Mouse (Mus musculus): ENCODE measurements around the gene Klhl29. TPM values are rescaled to one million over a fixed set of nuclear protein-coding genes. Genes with fewer than 3 reads are reported as not detected.

Gene Klhl29
- 3.8 and 6.1 TPM in 2 replicates for polyA plus RNA-seq (2011; ENCODE audit: insufficient read length, low read depth, missing spikeins)

DNA sequence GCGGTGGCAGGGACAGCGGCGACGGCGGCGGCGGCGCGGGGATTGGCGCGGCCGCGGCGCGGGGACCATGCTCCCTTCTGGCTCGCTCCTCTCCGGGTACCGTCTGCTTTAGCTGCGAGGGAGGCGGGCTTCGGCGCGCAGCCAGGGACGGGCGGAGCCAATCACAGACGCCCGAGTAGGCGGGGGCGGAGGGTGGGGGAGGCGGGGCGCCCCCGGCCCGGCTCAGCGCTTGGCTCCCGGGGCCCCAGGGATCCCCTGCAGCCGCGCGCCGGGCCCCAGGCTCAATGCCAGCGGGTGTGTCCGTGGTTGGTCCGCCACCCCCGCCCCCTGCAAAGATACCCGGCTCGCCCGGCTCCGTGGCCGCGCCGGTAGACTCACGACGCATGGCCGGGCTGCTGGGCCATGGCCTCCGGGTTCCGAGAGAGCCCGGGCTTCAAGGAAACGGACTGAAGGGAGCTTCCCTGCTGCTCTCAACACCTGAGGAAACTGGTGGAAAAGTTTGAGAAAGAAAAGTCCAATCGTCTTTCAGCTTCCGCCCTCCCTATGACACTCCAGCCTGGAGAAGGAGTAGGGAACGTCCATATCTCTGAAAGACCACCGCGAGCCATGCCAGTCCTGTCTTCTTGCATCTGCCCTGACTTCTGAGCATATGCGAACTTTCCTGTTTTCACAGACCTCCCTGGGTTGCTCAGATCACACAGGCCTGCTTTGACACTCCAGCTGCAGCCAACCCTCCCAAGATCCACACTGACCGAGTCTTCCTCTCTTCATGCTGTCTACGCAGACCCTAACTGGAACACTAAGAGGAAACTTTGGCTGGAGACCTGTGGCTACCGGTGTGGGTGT is at the start of gene Klhl29:
TSS of gene Klhl29 (minus strand) at position 67 of the 846 bp plus-strand sequence.
- H3K4me1 ChIP-seq (ENCODE audit: control insufficient read depth, insufficient read depth, low read length), result no peaks in the 10 kb centered on the region
- H3K27ac ChIP-seq (ENCODE audit: insufficient read depth, low read length), result no peak within 1 kb of the TSS
- H3K4me3 ChIP-seq (ENCODE audit: insufficient read depth, low read length), result peak within 1 kb of the TSS; percentile 70
- TF ChIP-seq POLR2A (IDR thresholded peaks at IDR 0.05; ENCODE audit: low read depth, low read length), result peak; percentile 78
- TF ChIP-seq CTCF (IDR thresholded peaks at IDR 0.05; ENCODE audit: borderline replicate concordance, insufficient read depth, low read length), result no peak

DNA sequence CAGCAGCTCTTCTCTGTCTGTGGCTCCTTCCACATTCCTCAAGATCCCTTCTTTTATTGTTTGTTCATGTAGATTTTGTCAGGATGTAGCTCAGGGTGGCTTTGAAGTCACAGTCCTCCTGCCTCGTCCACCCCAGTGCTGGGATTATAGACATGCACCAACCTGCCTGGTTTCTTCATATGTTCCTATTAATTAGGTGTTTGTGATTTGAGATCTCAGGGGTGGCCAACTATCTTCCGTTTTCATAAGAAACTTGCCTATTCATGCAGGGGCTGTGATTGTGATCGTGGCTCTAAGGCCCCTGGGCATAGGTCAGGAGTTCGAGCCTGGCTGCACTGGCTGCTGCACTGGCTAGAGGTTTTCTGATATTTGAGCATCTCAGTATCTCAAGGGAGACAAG is 49.8 kb upstream of the Klhl29 start:
- Histone ChIP-seq H3K27ac (ENCODE audit: insufficient read depth, low read length) (no peak overlapping the region), H3K4me1 (ENCODE audit: control insufficient read depth, insufficient read depth, low read length) (no peaks in the 10 kb centered on the region), H3K4me3 (ENCODE audit: insufficient read depth, low read length) (no peak overlapping the region)
- TF ChIP-seq POLR2A (IDR thresholded peaks at IDR 0.05; ENCODE audit: low read depth, low read length), result no peak
- no peak for TF ChIP-seq CTCF (IDR thresholded peaks at IDR 0.05; ENCODE audit: borderline replicate concordance, insufficient read depth, low read length)

DNA sequence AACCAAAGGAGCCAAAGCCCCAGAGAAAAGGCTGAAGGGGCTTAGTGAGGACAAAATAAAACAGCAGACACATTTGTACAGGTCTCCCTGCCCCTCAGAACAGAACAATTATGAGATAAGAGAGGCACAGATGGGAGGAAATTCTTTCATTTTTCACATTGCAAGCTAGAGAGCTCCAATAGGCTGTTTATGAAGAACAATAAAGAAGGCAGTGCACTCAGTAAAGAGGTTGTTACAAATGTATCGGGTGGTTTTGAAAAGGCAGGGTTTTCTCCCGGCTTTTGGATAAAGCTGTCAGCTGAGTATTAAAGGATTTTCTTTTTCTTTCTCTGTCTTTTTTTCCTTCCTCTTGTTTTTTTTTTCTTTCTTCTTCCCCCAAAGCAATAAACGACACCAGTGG is 40.3 kb upstream of the Klhl29 start:
- H3K4me1 ChIP-seq (ENCODE audit: control insufficient read depth, insufficient read depth, low read length), result no peaks in the 10 kb centered on the region
- no peak overlapping the region for H3K27ac ChIP-seq (ENCODE audit: insufficient read depth, low read length)
- TF ChIP-seq POLR2A (IDR thresholded peaks at IDR 0.05; ENCODE audit: low read depth, low read length) (no peak), CTCF (IDR thresholded peaks at IDR 0.05; ENCODE audit: borderline replicate concordance, insufficient read depth, low read length) (no peak)
- no peak overlapping the region for H3K4me3 ChIP-seq (ENCODE audit: insufficient read depth, low read length)

DNA sequence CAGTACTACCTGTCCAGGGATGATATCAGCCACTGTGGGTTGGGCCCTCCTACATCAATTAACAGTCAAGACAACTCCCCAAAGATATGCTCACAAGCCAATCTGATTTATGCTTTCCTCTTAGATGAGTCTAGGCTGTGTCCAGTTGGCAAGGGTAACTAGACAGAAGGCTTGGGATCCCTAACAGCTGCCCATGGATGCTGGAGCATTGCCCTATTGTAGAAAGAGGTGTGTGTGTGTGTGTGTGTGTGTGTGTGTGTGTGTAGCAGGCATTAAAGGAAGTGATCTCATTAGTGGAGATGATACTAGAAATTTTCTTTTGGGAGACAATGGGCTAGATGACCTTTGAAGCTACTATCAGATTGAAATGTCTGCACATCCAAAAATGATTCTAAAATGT is 38.5 kb upstream of the Klhl29 start:
- Histone ChIP-seq H3K27ac (ENCODE audit: insufficient read depth, low read length) (no peak overlapping the region), H3K4me1 (ENCODE audit: control insufficient read depth, insufficient read depth, low read length) (no peaks in the 10 kb centered on the region), H3K4me3 (ENCODE audit: insufficient read depth, low read length) (no peak overlapping the region)
- TF ChIP-seq POLR2A (IDR thresholded peaks at IDR 0.05; ENCODE audit: low read depth, low read length) (no peak), CTCF (IDR thresholded peaks at IDR 0.05; ENCODE audit: borderline replicate concordance, insufficient read depth, low read length) (no peak)

DNA sequence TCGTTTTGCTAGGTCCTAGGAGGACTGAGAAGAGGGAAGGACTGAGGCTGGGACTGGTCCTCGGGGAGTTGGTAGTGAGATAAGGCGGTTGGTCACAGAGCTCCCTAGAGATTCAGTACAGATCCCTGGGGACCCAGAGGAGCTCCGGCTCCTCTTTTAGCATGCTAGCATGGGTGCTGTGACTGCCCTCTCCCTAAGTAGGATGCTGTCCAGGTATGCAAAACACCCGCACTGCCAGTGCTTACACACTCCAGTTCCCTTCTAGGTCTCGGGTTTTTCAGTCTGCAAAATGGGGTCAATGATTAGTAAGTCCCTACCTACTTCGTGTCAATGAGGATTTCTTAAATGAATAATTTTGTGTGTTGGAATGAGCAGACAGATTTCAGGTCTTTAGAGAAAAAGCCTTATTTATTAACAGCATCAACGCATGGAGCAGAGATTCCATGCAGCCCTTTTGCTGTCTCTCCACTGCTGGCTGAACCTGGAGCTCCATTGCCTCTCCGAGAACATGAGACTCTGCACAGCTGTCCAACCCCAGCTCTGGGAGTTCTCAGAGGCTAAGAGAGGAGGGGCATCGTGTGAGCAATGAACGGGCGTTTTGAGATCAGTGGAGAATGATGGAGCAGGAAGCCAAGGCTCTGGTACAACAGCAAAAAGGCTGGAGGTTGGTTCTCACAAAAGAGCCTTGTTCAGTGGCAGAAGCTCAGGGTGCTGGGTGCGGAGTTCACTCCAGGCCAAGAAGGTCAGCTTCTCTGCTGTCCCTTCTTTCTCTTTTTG is 36.5 kb upstream of the Klhl29 start:
- Histone ChIP-seq H3K4me1 (ENCODE audit: control insufficient read depth, insufficient read depth, low read length) (no peaks in the 10 kb centered on the region), H3K4me3 (ENCODE audit: insufficient read depth, low read length) (no peak overlapping the region), H3K27ac (ENCODE audit: insufficient read depth, low read length) (no peak overlapping the region)
- TF ChIP-seq POLR2A (IDR thresholded peaks at IDR 0.05; ENCODE audit: low read depth, low read length) (no peak), CTCF (IDR thresholded peaks at IDR 0.05; ENCODE audit: borderline replicate concordance, insufficient read depth, low read length) (no peak)

DNA sequence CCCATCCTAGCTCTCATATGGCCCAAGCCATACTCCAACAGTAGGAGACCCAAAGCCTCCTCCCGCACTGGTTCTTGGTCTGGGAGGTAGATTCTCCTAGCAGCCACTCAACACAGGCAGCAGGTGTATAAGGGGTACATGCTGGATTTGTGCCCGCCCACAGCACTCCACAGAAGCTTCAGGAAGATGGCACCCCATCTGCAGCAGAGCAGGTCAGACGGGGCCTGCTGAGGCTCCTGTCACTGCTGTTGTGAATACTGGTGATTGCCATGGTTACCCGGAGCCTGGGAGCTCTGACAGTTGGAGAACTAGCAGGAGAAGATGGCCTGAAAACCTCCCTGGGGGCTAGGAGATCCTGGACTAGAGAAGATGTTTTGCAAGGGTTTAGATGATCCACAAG is 35.9 kb upstream of the Klhl29 start:
- TF ChIP-seq CTCF (IDR thresholded peaks at IDR 0.05; ENCODE audit: borderline replicate concordance, insufficient read depth, low read length) (no peak), POLR2A (IDR thresholded peaks at IDR 0.05; ENCODE audit: low read depth, low read length) (no peak)
- no peaks in the 10 kb centered on the region for H3K4me1 ChIP-seq (ENCODE audit: control insufficient read depth, insufficient read depth, low read length)
- H3K27ac ChIP-seq (ENCODE audit: insufficient read depth, low read length), result no peak overlapping the region
- no peak overlapping the region for H3K4me3 ChIP-seq (ENCODE audit: insufficient read depth, low read length)

DNA sequence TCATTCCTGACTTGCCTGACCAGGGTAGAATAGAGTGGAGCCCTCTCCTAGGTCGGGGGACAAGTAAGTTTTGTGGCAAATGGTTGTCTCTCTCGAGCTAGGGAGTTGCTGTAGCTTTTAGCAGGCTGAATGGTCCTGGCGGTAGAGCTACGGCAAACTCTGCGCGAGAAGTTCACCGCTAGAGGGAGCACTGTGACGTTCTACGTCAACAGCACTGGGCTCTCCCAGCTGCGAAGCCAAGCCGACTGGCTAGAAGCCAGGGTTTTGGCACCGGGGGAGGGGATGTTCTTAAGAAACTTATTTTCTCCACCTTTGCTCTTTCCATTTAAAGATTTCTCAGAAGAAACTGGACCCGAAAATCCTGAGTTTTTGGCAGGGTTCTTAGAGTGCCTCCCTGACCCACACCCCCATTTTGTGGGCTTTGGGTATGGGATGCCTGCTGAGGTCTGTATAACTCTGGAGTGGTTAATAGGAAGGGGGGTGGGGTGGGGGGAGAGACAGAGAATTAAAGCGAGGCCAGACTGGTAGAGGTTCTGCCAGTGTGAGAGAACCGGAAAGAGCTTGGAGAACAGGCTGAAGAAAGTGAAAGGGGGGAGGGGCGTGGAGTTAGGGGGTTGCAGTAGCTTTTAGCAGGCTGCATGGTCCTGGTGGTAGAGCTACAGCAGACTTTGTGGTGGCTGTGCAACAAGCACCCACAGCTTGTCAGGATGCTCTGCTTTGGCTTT is 35.1 kb upstream of the Klhl29 start:
- H3K27ac ChIP-seq (ENCODE audit: insufficient read depth, low read length), result no peak overlapping the region; the same call in 1 of the 2 replicates
- TF ChIP-seq POLR2A (IDR thresholded peaks at IDR 0.05; ENCODE audit: low read depth, low read length) (no peak), CTCF (IDR thresholded peaks at IDR 0.05; ENCODE audit: borderline replicate concordance, insufficient read depth, low read length) (peak; percentile 88)
- H3K4me3 ChIP-seq (ENCODE audit: insufficient read depth, low read length), result no peak overlapping the region
- no peaks in the 10 kb centered on the region for H3K4me1 ChIP-seq (ENCODE audit: control insufficient read depth, insufficient read depth, low read length)

DNA sequence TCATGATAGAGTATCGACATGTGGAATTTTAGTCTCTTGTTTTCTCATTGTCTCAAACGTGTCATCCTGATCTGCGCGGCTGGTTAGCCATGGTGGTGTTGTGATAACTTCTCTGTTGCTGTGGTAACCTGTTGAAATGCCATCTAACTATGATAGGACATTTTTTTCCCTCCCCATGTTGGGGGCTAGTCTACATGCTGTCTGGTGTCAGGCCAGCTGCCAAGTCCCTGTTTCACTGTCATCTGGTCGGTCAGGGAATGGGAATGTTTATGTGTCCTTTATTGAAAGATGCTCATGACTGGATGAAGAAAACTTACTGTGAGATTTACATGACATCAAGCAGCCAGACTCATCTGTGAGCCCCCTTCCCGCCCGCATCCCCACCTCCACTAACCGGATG is 31.7 kb upstream of the Klhl29 start:
- Histone ChIP-seq H3K27ac (ENCODE audit: insufficient read depth, low read length) (no peak overlapping the region), H3K4me1 (ENCODE audit: control insufficient read depth, insufficient read depth, low read length) (no peaks in the 10 kb centered on the region), H3K4me3 (ENCODE audit: insufficient read depth, low read length) (no peak overlapping the region)
- TF ChIP-seq POLR2A (IDR thresholded peaks at IDR 0.05; ENCODE audit: low read depth, low read length) (no peak), CTCF (IDR thresholded peaks at IDR 0.05; ENCODE audit: borderline replicate concordance, insufficient read depth, low read length) (no peak)

DNA sequence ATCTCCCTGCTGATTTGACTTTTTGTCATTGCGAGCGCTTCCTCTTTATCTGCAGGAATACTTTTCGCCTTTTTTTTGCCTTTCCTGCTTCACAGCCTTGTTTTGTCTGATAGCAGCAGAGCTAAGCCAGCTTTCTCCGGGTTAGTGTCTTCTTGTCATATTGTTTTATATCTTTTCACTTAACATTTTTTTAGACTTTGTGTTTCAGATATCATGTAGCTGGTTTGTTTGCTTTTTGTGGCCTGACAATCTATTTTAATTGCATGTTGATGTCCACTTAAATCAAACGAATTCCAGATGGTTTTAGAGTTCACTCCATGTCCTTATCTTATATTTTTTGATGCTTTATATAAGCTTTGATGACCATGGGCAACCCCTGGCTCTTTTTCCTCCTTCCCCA is 21.9 kb upstream of the Klhl29 start:
- Histone ChIP-seq H3K27ac (ENCODE audit: insufficient read depth, low read length) (no peak overlapping the region), H3K4me1 (ENCODE audit: control insufficient read depth, insufficient read depth, low read length) (peaks cover 3% of the 10 kb centered on the region; the same call in 1 of the 2 replicates), H3K4me3 (ENCODE audit: insufficient read depth, low read length) (no peak overlapping the region)
- TF ChIP-seq CTCF (IDR thresholded peaks at IDR 0.05; ENCODE audit: borderline replicate concordance, insufficient read depth, low read length) (no peak), POLR2A (IDR thresholded peaks at IDR 0.05; ENCODE audit: low read depth, low read length) (no peak)
